Mouse (Mus musculus): ENCODE results near the gene Rps6ka5.

DNA sequence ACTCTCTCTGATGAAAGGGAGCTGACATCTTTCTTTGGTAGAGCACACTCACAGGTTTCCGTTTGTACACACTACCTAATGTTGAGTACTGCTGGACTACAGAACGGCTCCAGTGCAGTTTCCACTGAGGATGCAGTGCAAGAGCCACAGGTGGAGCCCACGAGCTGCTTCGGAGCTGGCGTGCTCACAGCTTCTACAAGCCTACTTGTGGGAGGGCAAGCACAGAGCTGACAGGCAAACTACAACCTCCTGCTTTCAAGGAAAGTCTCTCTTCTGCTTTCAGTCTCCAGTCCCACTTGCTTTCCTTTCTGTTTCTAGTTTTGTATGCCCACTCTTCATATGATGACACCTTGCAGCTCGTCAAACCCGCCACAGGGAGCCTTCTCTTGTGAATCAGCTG is 87.1 kb downstream of the Rps6ka5 start:
- peak; percentile 50; the same call in 1 of the 2 replicates for TF ChIP-seq CTCF (IDR thresholded peaks at IDR 0.05; ENCODE audit: extremely low read depth, insufficient read depth, insufficient read length, insufficient replicate concordance)
- TF ChIP-seq POLR2A (IDR thresholded peaks at IDR 0.05; ENCODE audit: low read depth, low read length) = no peak
